Mouse (Mus musculus): ENCODE measurements around the gene Cbr1. TPM values are rescaled to one million over a fixed set of nuclear protein-coding genes. Genes with fewer than 3 reads are reported as not detected.

Cbr1 gene
- 7.2 TPM for polyA plus RNA-seq (2014; fragmentation: Illumina TruSeq; extraction: RNeasy Lipid Tissue Mini Kit (QIAGEN cat#74804))

GRCm38 (mm10) chr16:93605553-93605952 is at the start of gene Cbr1:
Cbr1 (plus strand) TSS chr16:93605853.

GRCm38 (mm10) chr16:93603439-93604212 is 2.0 kb upstream of the Cbr1 start, which contains the start of gene Setd4:
Setd4 (minus strand) TSS chr16:93604063.

GRCm38 (mm10) chr16:93627761-93628400 is 22.2 kb downstream of the Cbr1 start, which contains the start of gene Gm5678:
Gm5678 (plus strand) TSS chr16:93628097.

Other genes starting within 250 kb of the Cbr1 start
- 1.2 TPM for gene Setd4, start 1.8 kb upstream of the Cbr1 start, polyA plus RNA-seq (2014; fragmentation: Illumina TruSeq; extraction: RNeasy Lipid Tissue Mini Kit (QIAGEN cat#74804))
- not detected for gene Gm5678, start 22.2 kb downstream of the Cbr1 start, polyA plus RNA-seq (2014; fragmentation: Illumina TruSeq; extraction: RNeasy Lipid Tissue Mini Kit (QIAGEN cat#74804))
- 1.9 TPM for gene Cbr3, start 77.4 kb downstream of the Cbr1 start, polyA plus RNA-seq (2014; fragmentation: Illumina TruSeq; extraction: RNeasy Lipid Tissue Mini Kit (QIAGEN cat#74804))
- gene Dop1b, start 106.1 kb downstream of the Cbr1 start, polyA plus RNA-seq (2014; fragmentation: Illumina TruSeq; extraction: RNeasy Lipid Tissue Mini Kit (QIAGEN cat#74804)) = 6.1 TPM
- 175 TPM for gene Morc3, start 226.3 kb downstream of the Cbr1 start, polyA plus RNA-seq (2014; fragmentation: Illumina TruSeq; extraction: RNeasy Lipid Tissue Mini Kit (QIAGEN cat#74804))